Mouse (Mus musculus) stomach, postnatal 0 days (tissue): ENCODE data around the gene Sytl3. TPM values are rescaled to one million over a fixed set of nuclear protein-coding genes. Genes with fewer than 3 reads are reported as not detected.
A peak's percentile ranks its signal among the peaks of the same experiment; 100 is the strongest.
"Not testable (repeated sequence)": the region's sequence is repeated elsewhere in the genome, so short reads cannot be mapped to it uniquely, and the experiment has no call there.

Source experiments
- ATAC-seq: fragments of 200-750 bp; cut with Nextera tagmentation; 2 replicates; pipeline ENCODE4 v1.8.0; 2017; ENCODE audit not compliant: low FRiP score, low TSS enrichment
- DNase-seq: peaks from one replicate; pipeline ENCODE4 v3.0.0-alpha.2; 2016; ENCODE audit warnings: low spot score
- H3K27ac ChIP-seq: fragments of 300-500 bp; sonication (generic); replicated peaks from 2 replicates; pipeline ENCODE4 v1.5.1; 2014; ENCODE audit warnings: mild to moderate bottlenecking, control low read depth
- H3K27me3 ChIP-seq: fragments of 300-500 bp; sonication (generic); 2 replicates; pipeline ENCODE4 v1.6.1; 2014; ENCODE audit warnings: low read length; ENCODE audit not compliant: control insufficient read depth, insufficient read depth
- H3K36me3 ChIP-seq: fragments of 300-500 bp; sonication (generic); 2 replicates; pipeline ENCODE4 v1.6.1; 2014; ENCODE audit warnings: low read length, mixed read lengths; ENCODE audit not compliant: control insufficient read depth, insufficient read depth
- H3K4me1 ChIP-seq: fragments of 300-500 bp; sonication (generic); replicated peaks from 2 replicates; pipeline ENCODE4 v1.6.1; 2014; ENCODE audit warnings: antibody characterized with exemption; ENCODE audit not compliant: control insufficient read depth, insufficient read depth
- H3K4me2 ChIP-seq: fragments of 300-500 bp; sonication (generic); replicated peaks from 2 replicates; pipeline ENCODE4 v1.6.1; 2014; ENCODE audit warnings: low read depth, mild to moderate bottlenecking, control low read depth, moderate library complexity
- H3K4me3 ChIP-seq: fragments of 300-500 bp; sonication (generic); 2 replicates; pipeline ENCODE4 v1.5.1; 2014; ENCODE audit warnings: low read depth, low read length, control low read depth
- H3K9ac ChIP-seq: fragments of 300-500 bp; sonication (generic); 2 replicates; pipeline ENCODE4 v1.6.1; 2014; ENCODE audit warnings: mild to moderate bottlenecking, low read length, control low read depth, mixed read lengths
- H3K9me3 ChIP-seq: fragments of 300-500 bp; sonication (generic); 2 replicates; pipeline ENCODE4 v1.6.1; 2016; ENCODE audit warnings: low read length; ENCODE audit not compliant: control insufficient read depth
- WGBS: fragments of 180-500 bp; shearing (Covaris S2); extraction: QIAGEN DNeasy Blood & Tissue Kit; methylation state at CpG from one replicate; pipeline ENCODE4 v1.1.7; 2014; 5-methylcytosine and 5-hydroxymethylcytosine counted together
- polyA plus RNA-seq: library from polyadenylated mRNA; unstranded; fragments of >200 nt; fragmentation: Nextera tagmentation; extraction: Ambion mirVana; gene quantifications from 2 replicates; pipeline ENCODE4 v1.2.1, GENCODE M21; 2015

Sytl3 gene
- polyA plus RNA-seq, 1 experiment from 2014 or later = 0.99 TPM

- not testable (repeated sequence) for H3K27me3 ChIP-seq
These were observed 5.4 kb upstream of the Sytl3 start for GRCm38 (mm10) chr17:6653341-6653946.

GRCm38 (mm10) chr17:6655087-6655511, 3.8 kb upstream of the Sytl3 start:
- peak overlapping the region; percentile 65; the same call in 1 of the 2 replicates for H3K27ac ChIP-seq
- H3K9me3 ChIP-seq, H3K36me3 ChIP-seq, H3K27me3 ChIP-seq, H3K4me1 ChIP-seq: not testable (repeated sequence)
- peak overlapping the region; percentile 59; the same call in 1 of the 2 replicates for H3K9ac ChIP-seq
- peak overlapping the region; percentile 52 for H3K4me2 ChIP-seq
- ATAC-seq (peak; percentile 84), DNase-seq (peak; percentile 84)
- under 1% methylated on average over 34 of the region's 36 CpGs for WGBS
- H3K4me3 ChIP-seq = peak overlapping the region; percentile 44

More at GRCm38 (mm10) chr17:6653341-6653946, 5.4 kb upstream of the Sytl3 start:
- whole genome bisulfite sequencing = 89% methylated on average over 4 of the region's 5 CpGs
- not testable (repeated sequence) for H3K27ac ChIP-seq, H3K36me3 ChIP-seq, H3K4me2 ChIP-seq, DNase-seq, H3K9ac ChIP-seq, H3K4me3 ChIP-seq, H3K4me1 ChIP-seq, ATAC-seq, H3K9me3 ChIP-seq

GRCm38 (mm10) chr17:6655567-6656281, 3.2 kb upstream of the Sytl3 start, which contains the start of gene Dynlt1f:
Dynlt1f (minus strand) TSS chr17:6655900.
- H3K9ac ChIP-seq = peak within 1 kb of the TSS; percentile 59; the same call in 1 of the 2 replicates
- 1% methylated on average over 17 of the region's 33 CpGs for WGBS
- H3K4me2 ChIP-seq = peak within 1 kb of the TSS; percentile 52
- peak; percentile 94 for ATAC-seq
- not testable (repeated sequence) for H3K9me3 ChIP-seq, H3K27me3 ChIP-seq, H3K4me1 ChIP-seq, H3K36me3 ChIP-seq
- H3K27ac ChIP-seq = peak within 1 kb of the TSS; percentile 65; the same call in 1 of the 2 replicates
- peak; percentile 27 for DNase-seq
- H3K4me3 ChIP-seq = peak within 1 kb of the TSS; percentile 44

- not testable (repeated sequence) for H3K9ac ChIP-seq, H3K27ac ChIP-seq, H3K27me3 ChIP-seq, DNase-seq, H3K9me3 ChIP-seq, H3K36me3 ChIP-seq, ATAC-seq, H3K4me1 ChIP-seq, H3K4me2 ChIP-seq, H3K4me3 ChIP-seq
- 70% methylated on average over 1 of the region's 3 CpGs for WGBS
These were observed 2.4 kb upstream of the Sytl3 start for GRCm38 (mm10) chr17:6656471-6656870.

GRCm38 (mm10) chr17:6660589-6660988, 1.7 kb downstream of the Sytl3 start:
- not testable (repeated sequence) for DNase-seq, H3K4me3 ChIP-seq, H3K4me2 ChIP-seq, H3K9ac ChIP-seq, H3K27me3 ChIP-seq, H3K4me1 ChIP-seq, H3K27ac ChIP-seq, H3K9me3 ChIP-seq, ATAC-seq, H3K36me3 ChIP-seq
- 12% methylated on average over 6 of the region's 6 CpGs for WGBS

- not testable (repeated sequence) for H3K27me3 ChIP-seq, H3K36me3 ChIP-seq, H3K9me3 ChIP-seq, H3K4me3 ChIP-seq, H3K4me1 ChIP-seq, H3K4me2 ChIP-seq, H3K9ac ChIP-seq
- WGBS = 18% methylated on average over 8 of the region's 11 CpGs
- peak; percentile 54 for DNase-seq
- ATAC-seq = peak; percentile 64
- H3K27ac ChIP-seq = 0 out of 2 replicates have a peak overlapping the region, but pooled peaks have one; percentile 13
These were observed 2.4 kb downstream of the Sytl3 start for GRCm38 (mm10) chr17:6661093-6661816.

- WGBS = 44% methylated on average over 3 of the region's 3 CpGs
- H3K27me3 ChIP-seq, ATAC-seq, H3K27ac ChIP-seq, H3K9ac ChIP-seq, H3K9me3 ChIP-seq, DNase-seq, H3K4me3 ChIP-seq, H3K4me1 ChIP-seq, H3K36me3 ChIP-seq, H3K4me2 ChIP-seq: not testable (repeated sequence)
These were observed 3.9 kb downstream of the Sytl3 start for GRCm38 (mm10) chr17:6662840-6663239.

GRCm38 (mm10) chr17:6665389-6665788, 6.5 kb downstream of the Sytl3 start:
- not testable (repeated sequence) for H3K27me3 ChIP-seq, ATAC-seq, H3K4me3 ChIP-seq, H3K9ac ChIP-seq, H3K9me3 ChIP-seq, H3K4me1 ChIP-seq, H3K36me3 ChIP-seq, DNase-seq, H3K4me2 ChIP-seq, H3K27ac ChIP-seq
- 90% methylated on average over 4 of the region's 5 CpGs for WGBS
